Mouse (Mus musculus): ENCODE data around the gene Pkp4. TPM values are rescaled to one million over a fixed set of nuclear protein-coding genes. Genes with fewer than 3 reads are reported as not detected.

The Pkp4 gene
- polyA plus RNA-seq, 1 experiment, result 19.7 TPM

DNA sequence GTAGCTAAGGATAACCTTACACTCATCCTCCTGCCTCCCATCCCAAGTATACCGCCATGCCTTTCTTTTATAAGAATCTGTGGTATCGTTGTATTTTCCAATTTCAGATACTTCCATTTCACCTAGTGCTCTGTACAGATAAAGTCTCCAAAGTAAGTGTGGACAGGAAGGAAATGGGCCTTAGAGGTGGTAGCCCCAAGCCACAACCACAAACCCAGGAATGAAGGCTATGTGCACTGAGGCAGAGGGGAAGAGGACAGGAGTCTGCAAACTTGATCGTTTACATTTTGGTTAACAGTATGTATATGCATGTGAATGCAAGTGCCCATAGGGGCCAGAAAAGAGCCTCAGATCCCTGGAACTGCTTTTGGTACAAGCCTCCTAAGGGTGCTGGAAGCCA lies 139.2 kb downstream of the Pkp4 start:
- no peaks in the 10 kb centered on the region for H3K4me1 ChIP-seq (ENCODE audit: control insufficient read depth, insufficient read depth, insufficient read length, low read length)
- no peak overlapping the region for H3K4me3 ChIP-seq (ENCODE audit: insufficient read depth, low read depth, low read length)
- no peak overlapping the region for H3K27ac ChIP-seq (replicated peaks; ENCODE audit: low read depth, low read length)

DNA sequence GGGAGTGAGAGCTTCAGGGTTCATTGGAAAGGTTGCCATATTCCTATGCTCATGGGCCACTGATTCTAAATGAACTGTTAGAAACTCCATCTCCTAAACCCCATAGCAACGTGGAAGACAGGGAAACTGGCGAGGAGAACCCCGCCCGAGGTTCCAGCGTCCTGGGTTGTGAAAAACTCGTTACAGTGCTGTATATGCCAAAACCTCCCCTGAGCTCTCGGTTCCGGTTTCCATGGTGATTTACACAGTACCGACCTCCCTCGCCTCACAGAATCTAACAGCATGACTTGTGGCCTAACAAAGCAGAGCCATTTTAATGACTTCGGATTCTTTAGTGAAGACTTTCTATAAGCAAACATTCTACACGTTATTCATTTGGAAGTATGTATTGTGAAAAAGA lies 141.0 kb downstream of the Pkp4 start:
- Histone ChIP-seq H3K27ac (replicated peaks; ENCODE audit: low read depth, low read length) (no peak overlapping the region), H3K4me3 (ENCODE audit: insufficient read depth, low read depth, low read length) (no peak overlapping the region), H3K4me1 (ENCODE audit: control insufficient read depth, insufficient read depth, insufficient read length, low read length) (no peaks in the 10 kb centered on the region)

DNA sequence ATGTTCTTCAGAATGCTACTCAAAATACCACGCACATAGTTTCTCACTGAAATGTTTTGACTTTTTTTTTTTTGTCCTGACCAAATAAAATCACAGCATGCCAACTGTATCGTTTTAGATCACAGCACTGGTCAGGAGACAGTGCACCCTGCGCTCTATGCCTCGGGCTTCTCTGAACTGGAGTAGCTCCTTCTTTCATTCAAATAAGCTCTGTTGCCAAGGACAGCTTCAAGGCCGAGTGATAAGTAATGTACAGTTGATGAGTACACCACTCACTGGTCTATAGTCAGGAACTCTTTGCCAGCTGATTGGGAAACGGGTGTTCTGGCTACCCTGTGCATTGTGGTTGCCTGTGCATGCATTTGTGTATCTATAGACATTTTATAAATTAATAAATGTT lies 141.8 kb downstream of the Pkp4 start:
- H3K4me3 ChIP-seq (ENCODE audit: insufficient read depth, low read depth, low read length), result no peak overlapping the region
- H3K4me1 ChIP-seq (ENCODE audit: control insufficient read depth, insufficient read depth, insufficient read length, low read length), result no peaks in the 10 kb centered on the region
- no peak overlapping the region for H3K27ac ChIP-seq (replicated peaks; ENCODE audit: low read depth, low read length)

DNA sequence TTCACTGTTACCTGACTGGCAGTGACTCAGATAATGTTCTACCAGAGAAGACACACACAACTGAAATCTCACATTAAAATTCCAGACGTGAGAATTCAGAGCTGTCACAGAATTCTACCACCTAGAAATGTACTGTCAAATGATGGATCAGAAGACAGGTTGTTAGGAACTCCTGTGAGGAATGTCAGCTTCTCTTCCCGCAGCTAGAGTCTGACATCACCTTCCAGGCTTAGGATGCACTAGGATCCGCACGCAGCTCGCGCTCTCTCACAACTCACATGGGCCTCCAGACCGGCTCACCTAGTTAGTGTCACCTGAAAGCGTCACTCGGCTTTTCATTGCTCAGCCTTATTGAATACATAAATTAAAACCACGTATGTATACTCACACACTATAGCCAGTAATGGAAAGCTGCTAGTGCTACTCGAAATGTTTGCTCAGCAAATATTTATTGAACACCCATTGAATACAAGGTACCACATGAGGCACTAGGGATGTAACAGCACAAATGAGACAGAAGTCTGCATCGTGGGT lies 142.9 kb downstream of the Pkp4 start:
- Histone ChIP-seq H3K4me3 (ENCODE audit: insufficient read depth, low read depth, low read length) (no peak overlapping the region), H3K27ac (replicated peaks; ENCODE audit: low read depth, low read length) (no peak overlapping the region), H3K4me1 (ENCODE audit: control insufficient read depth, insufficient read depth, insufficient read length, low read length) (no peaks in the 10 kb centered on the region)

DNA sequence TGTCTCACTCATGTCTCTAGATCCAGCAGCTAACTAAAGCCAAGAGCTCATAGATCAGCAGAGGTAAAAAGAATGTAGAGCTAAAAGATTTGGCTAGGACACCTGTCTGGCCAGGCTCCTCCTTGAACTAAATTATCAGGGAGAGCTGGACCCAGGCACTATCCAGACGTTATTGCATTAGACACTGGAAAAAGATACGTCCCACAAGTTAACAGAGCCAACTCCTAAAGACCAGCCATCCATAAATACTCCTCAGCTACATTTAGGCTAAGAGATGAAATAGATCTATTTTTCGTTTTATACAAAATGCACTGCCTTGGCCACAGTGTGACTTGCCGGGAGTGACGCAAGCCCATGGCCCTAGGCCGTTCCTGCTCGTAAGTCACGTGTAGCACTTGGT lies 146.7 kb downstream of the Pkp4 start:
- H3K4me3 ChIP-seq (ENCODE audit: insufficient read depth, low read depth, low read length), result no peak overlapping the region
- H3K4me1 ChIP-seq (ENCODE audit: control insufficient read depth, insufficient read depth, insufficient read length, low read length), result no peaks in the 10 kb centered on the region
- no peak overlapping the region for H3K27ac ChIP-seq (replicated peaks; ENCODE audit: low read depth, low read length)

DNA sequence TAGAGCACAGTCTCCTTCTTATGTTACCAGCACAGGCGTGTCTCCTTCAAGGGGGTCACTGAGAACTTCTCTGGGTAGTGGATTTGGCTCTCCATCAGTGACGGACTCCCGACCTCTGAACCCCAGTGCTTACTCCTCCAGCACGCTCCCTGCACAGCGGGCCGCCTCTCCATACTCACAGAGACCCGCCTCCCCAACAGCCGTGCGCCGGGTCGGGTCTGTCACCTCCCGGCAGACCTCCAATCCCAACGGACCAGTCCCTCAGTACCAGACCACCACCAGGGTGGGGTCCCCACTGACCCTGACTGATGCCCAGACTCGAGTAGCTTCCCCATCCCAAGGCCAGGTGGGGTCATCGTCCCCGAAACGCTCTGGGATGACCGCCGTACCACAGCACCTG lies 147.4 kb downstream of the Pkp4 start:
- no peak overlapping the region for H3K27ac ChIP-seq (replicated peaks; ENCODE audit: low read depth, low read length)

DNA sequence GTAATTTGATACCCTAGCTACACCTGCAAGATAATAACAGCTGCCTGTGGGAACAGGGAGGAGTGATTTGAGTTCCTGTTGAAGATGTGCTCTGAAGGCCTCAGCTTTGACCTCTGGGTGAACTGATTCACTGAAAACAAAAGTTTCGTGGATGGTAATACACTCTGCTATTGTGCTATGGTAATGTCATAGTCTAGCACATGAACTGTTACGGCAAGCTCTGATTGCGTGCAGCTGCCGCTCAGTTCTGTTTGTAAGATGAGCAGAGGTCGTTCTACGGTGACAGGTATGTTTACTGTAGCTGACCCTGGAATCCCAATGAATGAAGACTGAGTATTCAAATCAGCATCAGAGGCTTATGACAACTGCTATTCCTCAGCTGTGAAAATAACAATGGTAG lies 152.6 kb downstream of the Pkp4 start:
- Histone ChIP-seq H3K27ac (replicated peaks; ENCODE audit: low read depth, low read length) (no peak overlapping the region), H3K4me1 (ENCODE audit: control insufficient read depth, insufficient read depth, insufficient read length, low read length) (no peaks in the 10 kb centered on the region; the same call in 1 of the 2 replicates), H3K4me3 (ENCODE audit: insufficient read depth, low read depth, low read length) (no peak overlapping the region)

More for the DNA sequence above, 147.4 kb downstream of the Pkp4 start:
- H3K4me1 ChIP-seq (ENCODE audit: control insufficient read depth, insufficient read depth, insufficient read length, low read length), result no peaks in the 10 kb centered on the region
- no peak overlapping the region for H3K4me3 ChIP-seq (ENCODE audit: insufficient read depth, low read depth, low read length)

DNA sequence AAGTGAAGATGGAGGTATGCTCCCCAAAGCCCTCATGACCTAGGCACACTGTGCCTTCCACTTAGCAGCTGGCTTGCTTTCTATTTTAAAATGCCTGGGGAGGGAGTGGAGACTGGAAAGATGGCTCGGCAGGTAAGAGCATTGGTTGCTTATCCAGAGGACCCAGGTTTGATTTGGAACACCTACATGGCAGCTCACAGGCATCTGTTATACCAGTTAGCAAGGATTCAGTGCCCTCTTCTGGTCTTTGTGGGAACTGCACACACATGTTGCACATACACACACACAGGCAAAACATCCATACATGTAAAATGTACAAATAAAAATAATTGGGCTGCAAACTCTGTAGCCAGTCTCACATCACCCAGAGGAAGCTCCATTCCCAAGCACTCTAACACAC lies 158.0 kb downstream of the Pkp4 start:
- Histone ChIP-seq H3K27ac (replicated peaks; ENCODE audit: low read depth, low read length) (no peak overlapping the region), H3K4me1 (ENCODE audit: control insufficient read depth, insufficient read depth, insufficient read length, low read length) (no peaks in the 10 kb centered on the region; the same call in 1 of the 2 replicates), H3K4me3 (ENCODE audit: insufficient read depth, low read depth, low read length) (no peak overlapping the region)

DNA sequence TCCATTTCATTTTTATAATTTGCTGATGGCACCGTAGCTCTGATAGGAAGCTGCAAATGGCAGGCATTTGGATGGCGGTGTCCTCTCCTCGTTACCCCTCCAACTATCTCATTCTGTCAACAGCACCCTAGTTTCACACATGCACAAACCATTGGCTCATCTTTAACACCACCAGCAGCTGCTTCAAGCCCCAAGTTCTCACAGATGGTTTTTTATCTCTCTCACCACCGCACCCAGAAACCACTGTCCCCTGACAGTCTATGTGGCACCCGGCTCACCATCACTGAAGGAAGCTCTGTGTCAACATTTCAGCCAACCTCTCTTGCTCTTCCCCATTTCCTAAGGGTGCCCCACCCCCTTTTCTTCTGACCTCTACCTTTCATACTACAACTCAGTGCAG lies 167.3 kb downstream of the Pkp4 start:
- Histone ChIP-seq H3K27ac (replicated peaks; ENCODE audit: low read depth, low read length) (no peak overlapping the region), H3K4me1 (ENCODE audit: control insufficient read depth, insufficient read depth, insufficient read length, low read length) (no peaks in the 10 kb centered on the region), H3K4me3 (ENCODE audit: insufficient read depth, low read depth, low read length) (no peak overlapping the region)

DNA sequence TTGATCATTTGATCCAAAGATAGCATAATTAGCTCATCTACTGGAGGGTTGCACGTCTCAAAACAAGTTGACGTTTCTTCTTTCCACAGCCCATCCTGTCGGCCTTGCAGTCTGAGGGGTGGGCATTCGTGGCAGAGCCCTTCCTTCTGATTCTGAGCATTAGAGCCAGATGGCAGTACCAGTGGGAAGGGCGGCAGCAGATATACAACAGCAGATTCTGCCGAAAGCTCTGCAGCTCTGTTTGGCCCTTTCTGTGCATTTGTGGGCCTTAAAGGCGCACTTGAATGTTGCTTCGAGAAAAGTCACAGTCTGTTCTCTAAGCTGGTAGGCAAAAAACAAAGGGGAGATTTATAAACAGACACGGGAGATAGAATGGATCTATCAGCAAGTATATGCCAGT lies 170.4 kb downstream of the Pkp4 start:
- H3K27ac ChIP-seq (replicated peaks; ENCODE audit: low read depth, low read length), result no peak overlapping the region
- no peak overlapping the region for H3K4me3 ChIP-seq (ENCODE audit: insufficient read depth, low read depth, low read length)
- H3K4me1 ChIP-seq (ENCODE audit: control insufficient read depth, insufficient read depth, insufficient read length, low read length), result peaks cover 5% of the 10 kb centered on the region; the same call in 1 of the 2 replicates

DNA sequence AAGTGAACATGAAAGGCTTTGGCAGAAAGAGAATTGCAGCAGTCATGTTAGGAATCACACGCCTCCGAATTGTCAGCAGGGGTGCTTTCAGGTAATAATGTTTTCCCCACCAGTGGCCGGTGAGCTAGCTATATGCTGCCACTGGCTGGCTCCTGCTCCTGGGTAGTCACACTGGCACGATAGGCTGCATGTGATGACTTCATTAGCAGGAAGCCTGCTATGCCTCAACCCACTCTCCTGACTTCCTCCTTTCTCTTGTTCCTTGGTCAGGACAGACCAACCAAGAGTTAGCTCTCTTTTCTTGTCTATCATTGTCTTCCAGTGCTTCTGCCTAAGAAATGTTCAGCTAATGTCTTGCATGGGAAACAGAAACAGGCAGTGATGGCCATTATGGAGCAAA lies 171.9 kb downstream of the Pkp4 start:
- Histone ChIP-seq H3K4me1 (ENCODE audit: control insufficient read depth, insufficient read depth, insufficient read length, low read length) (peaks cover 5% of the 10 kb centered on the region; the same call in 1 of the 2 replicates), H3K27ac (replicated peaks; ENCODE audit: low read depth, low read length) (0 out of 2 replicates have a peak overlapping the region, but pooled peaks have one; percentile 23), H3K4me3 (ENCODE audit: insufficient read depth, low read depth, low read length) (no peak overlapping the region)

DNA sequence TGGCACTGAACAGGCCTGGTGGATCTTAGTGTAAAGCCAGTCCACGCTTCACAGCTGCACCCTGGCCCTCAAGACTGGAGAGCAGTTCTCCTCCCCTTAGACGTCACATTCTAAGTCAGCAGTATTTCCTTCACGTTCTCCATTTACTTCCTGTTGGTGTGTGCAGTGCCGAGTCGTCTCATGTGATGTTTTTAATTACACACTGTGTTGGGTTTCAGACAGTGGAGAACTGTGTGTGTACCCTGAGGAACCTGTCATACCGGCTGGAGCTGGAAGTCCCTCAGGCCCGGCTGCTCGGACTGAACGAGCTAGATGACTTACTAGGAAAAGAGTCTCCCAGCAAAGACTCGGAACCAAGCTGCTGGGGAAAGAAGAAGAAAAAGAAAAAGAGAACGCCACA lies 177.9 kb downstream of the Pkp4 start:
- Histone ChIP-seq H3K27ac (replicated peaks; ENCODE audit: low read depth, low read length) (0 out of 2 replicates have a peak overlapping the region, but pooled peaks have one; percentile 43), H3K4me3 (ENCODE audit: insufficient read depth, low read depth, low read length) (no peak overlapping the region), H3K4me1 (ENCODE audit: control insufficient read depth, insufficient read depth, insufficient read length, low read length) (peaks cover 3% of the 10 kb centered on the region; the same call in 1 of the 2 replicates)

DNA sequence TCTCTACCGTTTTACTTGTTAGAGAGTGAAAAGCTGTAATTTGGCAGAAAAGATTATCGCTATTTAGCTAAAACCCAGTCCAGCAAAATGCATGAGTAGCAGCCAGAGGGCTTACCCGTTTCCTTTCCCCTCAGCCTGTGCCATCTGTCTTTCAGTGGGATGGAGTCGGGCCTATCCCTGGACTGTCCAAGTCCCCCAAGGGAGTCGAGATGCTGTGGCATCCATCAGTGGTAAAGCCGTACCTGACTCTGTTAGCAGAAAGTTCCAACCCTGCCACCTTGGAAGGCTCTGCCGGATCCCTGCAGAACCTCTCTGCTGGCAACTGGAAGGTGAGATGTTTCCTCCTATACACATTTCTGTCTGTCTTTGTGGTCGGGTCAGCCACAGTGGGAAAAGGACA lies 178.3 kb downstream of the Pkp4 start:
- Histone ChIP-seq H3K4me3 (ENCODE audit: insufficient read depth, low read depth, low read length) (no peak overlapping the region), H3K4me1 (ENCODE audit: control insufficient read depth, insufficient read depth, insufficient read length, low read length) (peaks cover 2% of the 10 kb centered on the region; the same call in 1 of the 2 replicates), H3K27ac (replicated peaks; ENCODE audit: low read depth, low read length) (0 out of 2 replicates have a peak overlapping the region, but pooled peaks have one; percentile 1)

DNA sequence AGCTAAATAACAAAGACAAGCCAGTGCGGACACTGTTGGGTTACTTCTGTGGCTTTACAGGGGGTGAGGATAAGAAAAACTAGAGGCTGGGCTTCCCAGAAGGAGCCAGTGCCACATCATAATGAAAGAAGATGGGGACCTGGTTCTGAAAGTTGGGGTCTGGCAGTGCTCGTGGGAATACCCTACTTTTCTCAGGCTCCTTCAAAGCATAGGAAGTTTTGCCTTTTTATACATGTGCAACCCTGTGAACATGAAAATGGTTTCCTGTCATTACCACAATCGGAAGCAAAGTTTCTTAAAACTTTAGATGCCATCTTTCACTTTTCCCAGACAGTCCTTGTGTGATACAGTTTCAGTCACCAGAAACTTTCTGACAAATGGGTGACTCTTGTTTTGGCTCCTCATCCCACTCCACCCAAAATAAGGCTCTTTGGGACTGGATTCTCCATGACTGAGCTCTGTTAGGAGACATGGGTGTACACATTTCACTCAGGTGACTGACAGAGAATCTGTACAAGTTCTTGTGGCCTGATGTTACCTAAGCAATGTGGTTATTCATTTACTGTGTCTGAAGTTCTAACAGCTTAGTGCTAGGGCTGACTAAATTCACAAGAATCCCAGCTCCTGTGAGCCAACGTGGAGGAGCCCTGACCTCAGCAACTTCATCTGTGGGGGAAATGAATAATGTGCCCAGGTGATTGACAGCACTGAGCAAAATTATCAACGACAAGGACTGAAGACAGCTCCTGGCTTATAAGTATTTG lies 179.3 kb downstream of the Pkp4 start:
- Histone ChIP-seq H3K4me1 (ENCODE audit: control insufficient read depth, insufficient read depth, insufficient read length, low read length) (peaks cover under 1% of the 10 kb centered on the region; the same call in 1 of the 2 replicates), H3K4me3 (ENCODE audit: insufficient read depth, low read depth, low read length) (no peak overlapping the region), H3K27ac (replicated peaks; ENCODE audit: low read depth, low read length) (no peak overlapping the region)

DNA sequence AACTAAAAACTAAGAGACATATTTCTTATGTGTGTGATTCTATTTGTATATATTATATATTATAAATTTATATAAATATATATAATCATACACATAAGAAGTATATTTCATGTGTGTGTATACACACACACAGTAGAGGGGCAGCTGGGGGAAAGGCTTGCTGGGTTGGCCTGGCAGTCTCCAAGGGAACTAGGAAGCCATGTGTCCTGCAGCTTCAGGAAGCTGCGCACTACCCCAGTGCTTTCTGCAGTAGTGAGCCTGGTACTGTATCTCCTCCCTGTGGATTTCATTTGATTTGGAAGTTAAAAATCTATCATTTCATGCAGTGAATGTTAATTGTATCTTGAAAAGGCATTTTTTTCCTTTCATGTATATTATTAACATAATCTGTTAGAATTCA lies 180.2 kb downstream of the Pkp4 start:
- Histone ChIP-seq H3K27ac (replicated peaks; ENCODE audit: low read depth, low read length) (no peak overlapping the region), H3K4me3 (ENCODE audit: insufficient read depth, low read depth, low read length) (no peak overlapping the region), H3K4me1 (ENCODE audit: control insufficient read depth, insufficient read depth, insufficient read length, low read length) (no peaks in the 10 kb centered on the region)
